Mouse (Mus musculus) skeletal muscle tissue, adult 2 months (tissue): ENCODE data around the gene Asb2.
A peak's percentile ranks its signal among the peaks of the same experiment; 100 is the strongest.

Source experiments
- DNase-seq: peaks from one replicate; pipeline ENCODE4 v3.0.0-alpha.2; 2012; ENCODE audit warnings: low read depth, low spot score

Asb2 gene

GRCm38 (mm10) chr12:103315831-103316545, 39.8 kb downstream of the Asb2 start:
- no peak for DNase-seq

GRCm38 (mm10) chr12:103314640-103315361, 41.0 kb downstream of the Asb2 start:
- DNase-seq = no peak

- no peak for DNase-seq
Measured at GRCm38 (mm10) chr12:103313871-103314639, 41.7 kb downstream of the Asb2 start.

DNA sequence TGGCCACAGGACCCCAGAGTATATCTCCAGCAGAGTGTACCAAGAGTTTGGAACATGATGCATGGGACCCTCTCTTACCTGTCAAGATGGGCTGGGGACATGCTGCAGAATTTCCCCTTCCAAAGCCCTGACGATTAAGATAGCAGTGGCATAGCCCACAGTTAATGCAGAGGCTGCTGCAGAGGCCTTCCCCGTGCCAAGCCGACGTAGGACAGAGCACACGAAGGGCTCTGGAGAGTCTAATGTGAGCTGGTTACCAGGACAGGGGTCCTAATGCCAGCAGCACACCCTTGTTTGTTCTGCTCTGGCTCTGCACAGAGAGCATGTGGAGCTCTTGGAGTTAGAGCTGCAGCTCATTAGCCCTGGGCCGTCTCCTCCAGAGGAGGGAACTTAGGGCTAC, 42.5 kb downstream of the Asb2 start:
- DNase-seq = no peak

DNA sequence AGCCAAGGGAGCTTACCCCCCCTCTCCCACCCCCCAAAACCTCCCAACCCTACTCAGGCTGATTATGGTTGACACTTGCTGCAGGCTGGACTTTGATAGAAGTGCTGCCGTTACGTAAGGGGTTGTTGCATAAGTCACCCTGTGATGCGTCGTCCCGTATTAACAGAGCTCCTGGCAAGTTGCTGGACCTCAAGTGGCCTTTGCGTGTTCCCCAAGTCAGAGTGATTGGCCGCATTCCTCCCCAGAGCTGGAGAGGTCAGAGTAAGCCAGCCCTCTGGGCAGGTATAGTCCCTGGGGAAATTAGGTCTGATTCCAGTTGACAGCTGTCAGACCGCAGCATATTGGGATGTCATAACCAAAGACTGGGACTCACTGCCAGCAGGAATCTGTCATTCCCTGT, 43.9 kb downstream of the Asb2 start:
- no peak for DNase-seq

- DNase-seq = no peak
Measured at GRCm38 (mm10) chr12:103310744-103311267, 45.0 kb downstream of the Asb2 start, which contains the start of gene Fam181a. Fam181a (plus strand) TSS chr12:103310975.

GRCm38 (mm10) chr12:103306720-103307119, 49.1 kb downstream of the Asb2 start:
- DNase-seq = no peak

- no peak for DNase-seq
Measured at GRCm38 (mm10) chr12:103306224-103306623, 49.6 kb downstream of the Asb2 start.

- no peak for DNase-seq
Measured at GRCm38 (mm10) chr12:103302960-103303359, 52.8 kb downstream of the Asb2 start.

DNA sequence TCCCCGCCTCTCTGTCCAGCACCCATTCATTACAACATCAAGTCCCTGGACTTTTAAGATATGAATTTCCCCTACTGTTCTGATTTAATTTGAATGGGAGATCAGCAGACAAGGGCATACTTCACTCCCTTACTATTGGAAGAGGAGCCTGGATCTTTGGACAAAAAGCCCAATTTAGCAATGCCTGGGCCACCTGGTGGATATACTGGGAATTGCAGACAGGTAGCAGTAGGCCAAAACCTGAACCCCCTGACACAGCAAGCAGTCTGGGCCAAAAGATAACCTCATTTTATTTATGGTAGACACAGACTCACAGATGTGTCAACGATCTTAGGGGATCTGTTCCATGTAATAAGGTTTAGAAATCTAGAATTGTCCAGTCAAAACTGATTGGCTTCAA, 54.2 kb downstream of the Asb2 start:
- no peak for DNase-seq

- DNase-seq = no peak
Measured at GRCm38 (mm10) chr12:103300493-103300892, 55.3 kb downstream of the Asb2 start.

DNA sequence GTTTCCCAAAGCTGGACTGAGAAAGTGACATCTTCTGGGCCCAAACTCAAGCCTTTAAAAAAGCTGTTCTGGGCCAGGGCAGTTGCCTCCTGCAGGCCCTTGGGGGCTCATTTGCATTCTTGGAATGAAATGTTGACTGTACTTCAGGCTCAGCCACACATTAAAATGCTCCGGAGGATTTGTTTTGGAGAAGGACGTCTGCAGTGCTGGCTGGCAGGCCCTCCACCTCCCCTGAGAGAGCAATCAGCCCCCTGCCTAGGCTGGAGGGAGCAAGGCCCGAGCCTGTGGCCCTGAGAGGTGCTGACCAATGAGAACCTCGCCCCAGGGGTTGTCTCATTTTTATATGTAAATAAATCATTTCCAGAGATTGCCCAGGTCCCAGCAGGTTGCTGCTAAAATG, 59.5 kb downstream of the Asb2 start:
- no peak for DNase-seq

DNA sequence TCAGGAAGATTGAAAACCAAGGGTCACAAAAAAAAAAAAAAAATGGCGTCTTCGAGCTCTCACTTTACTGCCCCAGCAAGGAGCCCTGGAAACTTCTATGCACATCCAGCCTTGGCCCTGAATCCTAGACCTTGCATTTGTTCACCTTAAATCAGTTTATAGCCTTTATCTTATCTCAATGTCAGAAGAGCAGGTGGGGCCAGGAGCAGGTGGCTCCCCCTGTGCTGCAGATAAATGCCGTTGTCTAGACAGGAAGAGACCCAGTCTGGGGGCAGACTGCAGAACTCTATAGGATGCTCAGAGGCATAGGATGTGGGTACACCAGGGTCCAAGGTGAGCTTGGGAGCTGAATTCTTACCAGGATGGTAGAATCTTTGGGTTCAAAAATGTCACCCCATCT, 63.4 kb downstream of the Asb2 start:
- DNase-seq = no peak

GRCm38 (mm10) chr12:103287276-103287675, 68.5 kb downstream of the Asb2 start:
- no peak for DNase-seq

DNA sequence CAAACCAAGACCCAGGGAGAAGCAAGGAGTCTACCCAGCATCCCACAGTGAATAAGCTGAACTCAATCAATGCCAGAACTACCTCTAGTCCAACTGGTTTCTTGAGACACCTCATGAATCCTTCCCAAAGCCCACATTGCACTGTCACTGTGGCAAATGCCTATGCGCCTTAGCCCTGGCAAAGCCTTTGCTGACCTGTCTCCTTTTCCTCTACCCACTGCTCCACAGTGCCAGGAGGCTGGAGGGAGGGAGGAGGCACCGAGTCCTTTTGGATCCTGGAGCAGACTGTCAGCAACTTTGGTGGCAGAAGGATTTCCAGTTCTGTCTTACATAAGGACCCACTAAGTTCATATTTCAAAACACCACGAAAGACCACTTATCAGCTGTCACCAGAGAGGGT, 72.4 kb downstream of the Asb2 start:
- peak; percentile 87 for DNase-seq

GRCm38 (mm10) chr12:103282936-103283335, 72.9 kb downstream of the Asb2 start:
- no peak for DNase-seq

DNA sequence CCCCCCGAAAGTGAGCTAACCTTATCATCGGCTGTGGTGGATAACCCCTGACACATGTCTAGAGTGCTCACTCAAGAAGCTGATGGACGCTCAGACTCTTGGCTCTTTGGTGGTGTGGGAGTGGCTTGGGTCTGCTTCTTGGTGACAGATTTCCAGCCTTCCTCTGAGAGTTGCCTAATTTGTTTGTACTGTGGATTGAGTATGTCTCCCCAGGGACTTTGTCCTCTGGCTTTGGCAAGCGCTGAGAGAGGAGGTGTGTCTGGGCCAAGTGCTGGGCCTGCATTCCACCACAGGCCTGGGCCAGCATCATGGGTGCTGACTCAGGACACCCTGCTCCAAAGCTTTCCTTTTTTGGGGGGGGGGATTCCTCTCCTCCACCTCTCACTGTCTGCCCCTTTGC, 73.9 kb downstream of the Asb2 start:
- peak; percentile 87 for DNase-seq

GRCm38 (mm10) chr12:103281491-103281890, 74.3 kb downstream of the Asb2 start:
- DNase-seq = no peak

GRCm38 (mm10) chr12:103276422-103276821, 79.4 kb downstream of the Asb2 start:
- DNase-seq = no peak

DNA sequence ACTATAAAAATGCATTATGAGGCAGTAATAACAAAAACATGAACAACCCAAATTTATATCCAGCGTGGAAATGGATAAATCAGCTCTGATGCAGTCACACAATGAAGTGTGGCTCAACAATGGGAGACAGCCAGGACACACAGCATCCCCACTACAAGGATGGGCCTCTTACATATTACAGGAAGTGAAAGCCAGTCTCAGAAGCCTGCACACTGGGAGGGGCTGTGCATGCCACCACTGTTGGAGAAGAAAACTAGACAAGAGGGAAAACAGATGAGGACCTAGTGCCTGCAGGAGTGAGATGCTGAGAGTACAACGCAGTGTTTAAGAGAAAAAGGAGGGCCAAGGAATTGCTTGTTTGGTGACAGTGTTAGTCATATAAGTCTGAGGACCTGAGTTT, 82.1 kb downstream of the Asb2 start:
- DNase-seq = no peak

DNA sequence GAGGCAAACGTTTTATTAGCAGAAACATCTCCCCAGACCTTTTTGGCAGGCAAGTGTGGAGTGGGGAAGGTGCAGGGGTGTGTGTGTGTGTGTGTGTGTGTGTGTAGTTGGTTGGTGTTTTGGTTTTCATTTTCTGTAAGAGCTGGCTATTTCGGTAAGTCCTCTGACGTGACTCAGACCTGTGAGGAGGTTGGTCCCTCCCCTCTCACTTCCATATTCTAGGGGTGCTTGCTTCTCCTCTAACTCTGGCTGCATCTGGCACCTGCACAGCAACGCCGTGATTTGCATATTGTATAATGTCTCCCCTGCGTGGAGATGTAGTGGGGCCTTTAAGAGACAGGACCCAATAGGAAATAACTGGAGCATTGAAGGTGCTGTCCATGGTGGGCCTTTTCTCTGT, 82.8 kb downstream of the Asb2 start:
- DNase-seq = no peak

DNA sequence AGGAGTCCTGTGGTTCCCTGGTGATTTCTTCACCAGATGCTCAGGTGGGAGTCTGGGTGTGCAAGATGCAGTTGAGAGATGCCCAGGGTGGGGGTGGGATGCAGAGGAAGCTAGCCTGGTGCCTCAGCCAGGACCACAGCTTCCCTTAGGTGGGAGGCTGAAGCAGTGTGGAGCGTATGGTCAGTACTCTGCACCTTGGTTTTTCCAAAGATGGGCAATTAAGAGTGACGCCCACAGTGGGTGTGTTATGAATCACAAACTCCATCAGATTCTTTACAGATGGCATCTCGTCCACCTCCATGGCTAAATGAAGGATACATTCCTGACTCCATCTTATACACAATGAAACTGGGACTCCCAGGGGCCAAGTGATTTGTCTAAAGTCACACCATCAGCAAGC, 83.6 kb downstream of the Asb2 start:
- no peak for DNase-seq
